Mouse (Mus musculus): ENCODE measurements around the gene Rara.

Gene Rara

GRCm38 (mm10) chr11:98951026-98951906, 23.6 kb downstream of the Rara start:
- DNase-seq (ENCODE audit: low read depth in 1 of 2, low spot score in 2 of 2): no peak

- DNase-seq (ENCODE audit: low read depth in 1 of 2, low spot score in 2 of 2): no peak
These were observed 24.5 kb downstream of the Rara start for GRCm38 (mm10) chr11:98952111-98952510.

GRCm38 (mm10) chr11:98952736-98953135, 25.1 kb downstream of the Rara start:
- peak in 1 of 2 experiments; percentile 63 for DNase-seq (ENCODE audit: low read depth in 1 of 2, low spot score in 2 of 2)

- no peak for DNase-seq (ENCODE audit: low read depth in 1 of 2, low spot score in 2 of 2)
These were observed 25.7 kb downstream of the Rara start for GRCm38 (mm10) chr11:98953361-98953760.

- no peak for DNase-seq (ENCODE audit: low read depth in 1 of 2, low spot score in 2 of 2)
These were observed 26.3 kb downstream of the Rara start for GRCm38 (mm10) chr11:98953835-98954320.

GRCm38 (mm10) chr11:98954373-98954772, 26.8 kb downstream of the Rara start:
- no peak for DNase-seq (ENCODE audit: low read depth in 1 of 2, low spot score in 2 of 2)

GRCm38 (mm10) chr11:98954801-98955706, 27.4 kb downstream of the Rara start:
- no peak for DNase-seq (ENCODE audit: low read depth in 1 of 2, low spot score in 2 of 2)

- DNase-seq (ENCODE audit: low read depth in 1 of 2, low spot score in 2 of 2): no peak
These were observed 28.2 kb downstream of the Rara start for GRCm38 (mm10) chr11:98955707-98956235.

GRCm38 (mm10) chr11:98956340-98956739, 28.7 kb downstream of the Rara start:
- no peak for DNase-seq (ENCODE audit: low read depth in 1 of 2, low spot score in 2 of 2)

GRCm38 (mm10) chr11:98959437-98960312, 32.1 kb downstream of the Rara start:
- DNase-seq (ENCODE audit: low read depth in 1 of 2, low spot score in 2 of 2): peak; percentile 85 to 92

- no peak for DNase-seq (ENCODE audit: low read depth in 1 of 2, low spot score in 2 of 2)
These were observed 32.8 kb downstream of the Rara start for GRCm38 (mm10) chr11:98960313-98960906.

GRCm38 (mm10) chr11:98961051-98961592, 33.5 kb downstream of the Rara start:
- DNase-seq (ENCODE audit: low read depth in 1 of 2, low spot score in 2 of 2): no peak

GRCm38 (mm10) chr11:98961766-98962165, 34.1 kb downstream of the Rara start:
- DNase-seq (ENCODE audit: low read depth in 1 of 2, low spot score in 2 of 2): no peak

GRCm38 (mm10) chr11:98962421-98963095, 34.9 kb downstream of the Rara start:
- no peak for DNase-seq (ENCODE audit: low read depth in 1 of 2, low spot score in 2 of 2)

- no peak for DNase-seq (ENCODE audit: low read depth in 1 of 2, low spot score in 2 of 2)
These were observed 35.8 kb downstream of the Rara start for GRCm38 (mm10) chr11:98963191-98964021.

- no peak for DNase-seq (ENCODE audit: low read depth in 1 of 2, low spot score in 2 of 2)
These were observed 36.6 kb downstream of the Rara start for GRCm38 (mm10) chr11:98964201-98964615.

- no peak for DNase-seq (ENCODE audit: low read depth in 1 of 2, low spot score in 2 of 2)
These were observed 37.2 kb downstream of the Rara start for GRCm38 (mm10) chr11:98964616-98965415.

All from monocyte, adult 2 months (primary cell).